Mouse (Mus musculus) cerebellum, adult 2 months (tissue): ENCODE measurements at regions not wholly inside any gene's neighbourhood (a gene's known extent, or its start where the extent isn't known, plus 50 kb on each side); places are given as distances from the start of the nearest gene placed in this dataset.

Source experiments
- DNase-seq, 2 experiments: peaks; one replicate each; pipeline ENCODE4 v3.0.0; 2021
- H3K27ac ChIP-seq: fragments of 200-500 bp; 2 replicates; pipeline ENCODE4 v1.5.1; 2012; ENCODE audit warnings: low read length, control low read depth, inconsistent platforms; ENCODE audit not compliant: insufficient read depth
- H3K27me3 ChIP-seq: fragments of 200-500 bp; 2 replicates; pipeline ENCODE4 v1.6.1; 2012; ENCODE audit warnings: inconsistent platforms, mild to moderate bottlenecking, low read length, moderate library complexity; ENCODE audit not compliant: control insufficient read depth, insufficient read depth
- H3K4me1 ChIP-seq: fragments of 200-500 bp; 2 replicates; pipeline ENCODE4 v1.6.1; 2011; ENCODE audit warnings: low read length; ENCODE audit not compliant: control insufficient read depth, insufficient read depth
- H3K4me3 ChIP-seq: fragments of 200-500 bp; replicated peaks from 2 replicates; pipeline ENCODE3; 2011; ENCODE audit warnings: mild to moderate bottlenecking, low read depth, low read length, control low read depth; ENCODE audit not compliant: insufficient read depth
- CTCF ChIP-seq: fragments of 200-500 bp; IDR thresholded peaks from 2 replicates; pipeline ENCODE4 v1.5.1; 2011; ENCODE audit warnings: low read depth, mild to moderate bottlenecking, control low read depth, low read length, moderate library complexity, borderline replicate concordance; ENCODE audit not compliant: insufficient read depth
- POLR2A ChIP-seq: fragments of 200-500 bp; IDR thresholded peaks from 2 replicates; pipeline ENCODE4 v1.6.1; 2011; ENCODE audit warnings: low read length, control low read depth, borderline replicate concordance; ENCODE audit not compliant: insufficient read depth
- WGBS: fragments of 180-500 bp; shearing (Covaris S2); methylation state at CpG from one replicate; pipeline ENCODE4 v1.1.7; 2018; 5-methylcytosine and 5-hydroxymethylcytosine counted together

- H3K4me3 ChIP-seq: no peak overlapping the region
- H3K4me1 ChIP-seq: no peaks in the 10 kb centered on the region
- H3K27ac ChIP-seq: no peak overlapping the region
- no peaks in the 10 kb centered on the region for H3K27me3 ChIP-seq
- WGBS: 79% methylated on average over 14 of the region's 14 CpGs
- DNase-seq: no peak
- TF ChIP-seq POLR2A (no peak), CTCF (0 out of 2 replicates have a peak, but pooled peaks have one; percentile 8)
These were observed 71.1 kb upstream of the Man2a1 start for GRCm38 (mm10) chr17:64529296-64529994.

DNA sequence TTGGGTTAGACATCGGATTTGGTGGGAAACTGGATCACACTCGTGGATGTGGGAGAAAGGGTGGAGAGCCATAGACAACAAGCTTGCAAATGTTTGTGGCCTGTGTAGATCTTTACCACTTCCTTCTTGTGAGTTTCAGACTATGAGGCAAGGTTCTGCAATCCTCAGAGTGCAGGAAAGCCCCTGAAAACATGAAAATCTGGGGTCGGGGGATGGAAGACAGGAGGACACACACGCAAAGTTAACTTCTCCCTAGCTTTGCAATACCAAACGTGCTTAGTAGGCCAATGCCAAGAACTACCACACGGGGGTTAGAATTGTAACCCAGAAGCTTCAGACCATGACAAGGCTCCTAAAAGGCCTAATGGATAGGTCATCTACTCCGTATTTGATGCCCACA lies 69.4 kb upstream of the Man2a1 start:
- Histone ChIP-seq H3K4me1 (no peaks in the 10 kb centered on the region), H3K27ac (no peak overlapping the region), H3K27me3 (no peaks in the 10 kb centered on the region), H3K4me3 (no peak overlapping the region)
- DNase-seq: no peak
- WGBS: 81% methylated on average over 7 of the region's 7 CpGs
- TF ChIP-seq POLR2A (no peak), CTCF (no peak)

GRCm38 (mm10) chr17:64534323-64534722 lies 66.2 kb upstream of the Man2a1 start:
- no peak for TF ChIP-seq POLR2A
- H3K4me3 ChIP-seq: no peak overlapping the region
- no peaks in the 10 kb centered on the region for H3K27me3 ChIP-seq
- H3K27ac ChIP-seq: no peak overlapping the region
- no peaks in the 10 kb centered on the region for H3K4me1 ChIP-seq
- DNase-seq: no peak
- 90% methylated on average over 4 of the region's 4 CpGs for WGBS

DNA sequence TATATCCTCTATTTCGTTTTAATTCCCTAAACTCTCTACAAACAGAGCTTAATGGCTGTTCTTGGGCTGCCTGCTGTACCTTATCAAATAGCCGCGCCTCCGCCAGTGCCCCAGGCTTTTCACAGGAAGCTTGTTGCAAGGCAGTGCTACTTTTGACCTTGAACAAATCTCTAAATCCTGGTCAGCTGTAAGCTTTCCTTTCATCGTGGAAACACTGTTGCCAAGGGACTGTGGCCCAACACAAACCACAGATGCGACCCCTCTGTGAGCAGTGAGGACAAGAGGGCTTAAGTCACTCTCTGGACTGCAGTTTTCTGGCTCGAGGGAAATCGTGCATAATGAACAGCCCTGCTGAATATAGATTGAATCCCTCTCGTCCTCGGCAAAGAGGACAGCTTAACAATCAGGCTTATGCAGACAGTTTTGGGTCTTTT lies 62.0 kb upstream of the Man2a1 start:
- Histone ChIP-seq H3K27ac (no peak overlapping the region), H3K4me1 (no peaks in the 10 kb centered on the region), H3K27me3 (no peaks in the 10 kb centered on the region), H3K4me3 (no peak overlapping the region)
- TF ChIP-seq POLR2A (no peak), CTCF (no peak)
- WGBS: 35% methylated on average over 10 of the region's 10 CpGs
- DNase-seq: no peak

GRCm38 (mm10) chr17:64540411-64540810 lies 60.1 kb upstream of the Man2a1 start:
- 86% methylated on average over 8 of the region's 8 CpGs for WGBS
- TF ChIP-seq POLR2A (no peak), CTCF (no peak)
- Histone ChIP-seq H3K4me1 (no peaks in the 10 kb centered on the region), H3K4me3 (no peak overlapping the region), H3K27me3 (no peaks in the 10 kb centered on the region), H3K27ac (no peak overlapping the region)
- DNase-seq: no peak

DNA sequence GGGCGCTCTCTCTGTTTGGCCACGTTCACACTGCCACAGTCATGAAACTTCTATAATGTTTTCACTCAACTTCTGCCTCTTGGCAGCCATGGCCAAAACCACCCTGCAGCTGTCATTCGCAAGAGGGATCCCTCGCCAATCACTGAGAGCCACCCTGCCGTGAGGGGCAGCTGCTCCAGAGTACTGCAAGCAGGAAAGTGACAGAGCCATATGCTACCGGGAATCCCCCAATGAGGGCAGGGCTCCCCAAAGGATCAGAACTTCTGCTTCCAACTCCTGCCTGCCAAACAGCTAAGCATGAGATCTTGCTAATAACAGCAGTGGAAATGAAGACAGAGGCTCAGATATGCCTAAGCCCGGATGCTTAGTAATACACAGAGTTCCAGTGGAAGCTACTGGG lies 52.0 kb upstream of the Man2a1 start:
- 13% methylated on average over 7 of the region's 7 CpGs for WGBS
- Histone ChIP-seq H3K27me3 (no peaks in the 10 kb centered on the region), H3K4me3 (no peak overlapping the region), H3K27ac (no peak overlapping the region), H3K4me1 (no peaks in the 10 kb centered on the region; the same call in 1 of the 2 replicates)
- TF ChIP-seq POLR2A: no peak
- TF ChIP-seq CTCF: no peak
- peak; percentile 18 to 32 for DNase-seq

DNA sequence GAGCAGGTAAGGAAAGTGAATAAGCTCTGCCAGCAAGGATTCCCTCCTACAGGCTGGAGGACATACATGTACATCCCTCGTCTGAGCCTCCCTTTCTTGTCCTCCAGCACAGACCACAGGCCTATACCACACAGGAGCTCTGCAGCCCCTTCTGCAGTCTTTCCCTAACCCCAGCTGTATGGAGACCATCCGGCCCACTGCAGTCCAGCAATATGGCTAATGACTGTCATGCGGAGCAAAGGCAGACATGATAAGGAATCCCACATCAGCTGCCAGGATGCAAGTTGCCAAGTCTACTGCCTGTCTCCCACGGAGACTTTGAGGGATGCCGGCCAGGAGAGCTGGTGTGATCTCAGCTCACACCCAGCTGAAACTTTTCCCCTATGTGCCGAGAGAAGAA lies 50.5 kb upstream of the Man2a1 start:
- Histone ChIP-seq H3K27ac (no peak overlapping the region), H3K4me3 (no peak overlapping the region), H3K27me3 (no peaks in the 10 kb centered on the region), H3K4me1 (no peaks in the 10 kb centered on the region; the same call in 1 of the 2 replicates)
- TF ChIP-seq CTCF: no peak
- TF ChIP-seq POLR2A: no peak
- DNase-seq: no peak
- WGBS: 35% methylated on average over 6 of the region's 6 CpGs
